Mouse (Mus musculus): ENCODE results near the gene Smg9.

Smg9 gene

GRCm38 (mm10) chr7:24450585-24451017, 51.2 kb downstream of the Smg9 start:
- no peak for DNase-seq

GRCm38 (mm10) chr7:24451855-24452311, 52.5 kb downstream of the Smg9 start, which contains the start of gene Irgc1:
Gene Irgc1 (minus strand): TSS chr7:24452297.
- no peak for DNase-seq

- DNase-seq: no peak
Observed at GRCm38 (mm10) chr7:24454199-24454598, 54.8 kb downstream of the Smg9 start.

GRCm38 (mm10) chr7:24455726-24456125, 56.3 kb downstream of the Smg9 start:
- no peak for DNase-seq

DNA sequence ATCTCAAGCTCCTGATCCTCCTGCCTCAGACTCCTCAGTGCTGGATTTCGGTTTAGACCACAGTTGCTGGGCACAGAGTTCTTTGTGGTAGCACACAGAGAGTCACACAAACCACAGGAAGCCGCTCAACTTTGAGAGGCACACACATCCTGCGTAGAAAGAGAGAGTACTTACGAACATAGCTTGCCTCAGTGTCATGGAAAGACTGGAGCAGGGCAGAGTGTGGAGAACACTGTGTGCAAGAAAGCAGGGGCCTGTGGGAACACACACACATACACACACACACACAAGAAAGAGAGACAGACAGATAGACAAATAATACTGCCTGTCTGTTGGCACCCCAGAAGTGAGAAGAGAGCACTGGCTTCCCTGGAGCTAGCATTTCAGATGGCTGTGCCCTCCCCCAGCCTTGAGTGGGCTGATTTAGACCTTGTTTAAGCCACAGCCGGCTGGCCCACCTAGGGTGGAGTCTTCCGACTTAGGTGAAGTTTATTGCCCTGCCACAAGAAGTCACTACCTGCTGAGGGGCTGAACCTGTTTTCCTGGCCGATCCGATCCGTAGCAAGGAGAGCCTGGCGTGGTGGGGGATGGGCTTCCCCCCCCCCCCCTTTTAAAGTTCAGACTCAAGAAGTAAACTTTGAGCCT, 58.4 kb downstream of the Smg9 start:
- no peak for DNase-seq

DNA sequence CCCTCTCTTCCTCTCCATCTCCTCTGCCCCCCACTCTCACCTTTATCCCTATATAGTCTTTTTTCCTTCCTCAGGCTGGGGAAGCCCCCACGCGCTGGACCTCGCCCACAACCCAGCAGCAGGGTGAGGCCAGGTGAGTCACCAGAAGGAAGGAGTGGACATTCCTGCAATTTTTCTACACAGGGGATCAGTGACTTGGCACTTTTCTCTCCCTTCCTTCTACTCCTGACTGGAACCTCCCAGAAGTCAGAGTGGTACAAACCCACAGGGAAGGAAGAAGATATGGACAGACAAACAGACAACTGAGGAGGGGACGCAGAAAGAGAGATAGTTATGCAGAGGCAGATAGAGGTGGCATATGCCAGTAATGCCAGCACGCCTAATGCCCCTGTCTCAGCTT, 60.0 kb downstream of the Smg9 start:
- DNase-seq: no peak

DNA sequence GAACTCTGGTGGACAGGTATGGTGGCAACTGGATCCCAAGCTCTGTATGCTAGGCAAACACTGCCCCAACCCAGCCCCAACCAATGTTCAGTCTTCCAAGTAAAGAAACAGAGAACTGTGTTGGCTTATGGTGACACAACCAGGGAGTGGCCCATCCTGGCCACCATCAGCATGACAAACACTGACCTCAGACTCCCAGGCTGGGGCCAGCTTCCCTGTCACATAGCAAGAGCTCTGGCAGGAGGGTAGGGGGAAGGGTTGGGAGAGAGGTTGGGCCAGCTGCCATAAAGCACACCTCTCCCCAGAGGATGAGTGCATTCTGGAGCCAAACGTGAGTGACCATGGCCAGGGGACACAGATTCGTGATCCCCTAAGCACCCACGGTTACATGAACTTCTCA, 60.4 kb downstream of the Smg9 start:
- DNase-seq: no peak

GRCm38 (mm10) chr7:24461376-24462051, 62.1 kb downstream of the Smg9 start:
- DNase-seq: no peak

DNA sequence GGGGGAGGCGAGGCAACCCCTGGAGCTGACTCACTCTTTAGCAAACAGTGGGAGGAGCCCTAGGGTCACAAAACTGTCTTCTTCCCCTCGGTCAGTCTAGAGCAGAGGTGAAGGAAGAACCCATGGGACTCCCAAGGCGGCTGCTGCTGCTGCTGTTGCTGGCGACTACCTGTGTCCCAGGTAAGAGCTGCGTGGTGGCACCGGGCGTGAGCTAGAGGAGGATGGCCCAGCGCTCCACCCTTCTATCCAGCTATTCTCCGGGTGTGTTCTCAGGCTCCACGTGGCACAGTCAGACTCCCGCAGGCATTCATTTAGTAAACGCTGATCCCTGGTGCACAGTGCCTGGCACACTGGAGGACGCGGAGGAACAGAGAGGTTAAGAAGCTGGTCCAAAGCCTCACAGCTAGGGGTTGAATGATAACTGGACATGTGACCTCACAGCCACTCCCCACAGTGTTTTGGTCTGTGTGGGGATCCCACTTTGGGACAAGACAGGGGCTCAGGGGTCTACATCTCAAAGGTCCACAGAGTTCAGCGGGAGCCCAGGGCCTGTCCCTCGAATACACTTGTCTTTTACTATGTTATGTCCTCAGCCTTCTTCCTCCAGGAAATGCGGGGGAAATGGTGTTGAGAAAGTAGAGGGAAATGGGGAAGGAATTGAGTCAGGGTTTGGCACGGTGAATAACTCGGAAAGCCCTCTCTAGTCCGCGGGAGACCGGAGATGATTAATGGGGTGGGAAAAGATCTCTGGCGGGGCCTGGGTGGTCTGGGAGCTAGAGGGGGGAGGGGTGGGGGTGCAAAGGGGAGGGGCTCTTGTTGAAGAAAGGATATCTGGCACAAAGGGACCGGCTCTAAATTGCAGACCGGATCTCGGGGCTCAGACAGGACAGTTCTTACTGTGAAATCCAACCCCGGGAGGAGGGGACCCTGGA, 63.2 kb downstream of the Smg9 start, which contains the start of gene Plaur:
Gene Plaur, plus strand, starts transcription at position 97 of the 932 bp plus-strand sequence.
- no peak for DNase-seq

DNA sequence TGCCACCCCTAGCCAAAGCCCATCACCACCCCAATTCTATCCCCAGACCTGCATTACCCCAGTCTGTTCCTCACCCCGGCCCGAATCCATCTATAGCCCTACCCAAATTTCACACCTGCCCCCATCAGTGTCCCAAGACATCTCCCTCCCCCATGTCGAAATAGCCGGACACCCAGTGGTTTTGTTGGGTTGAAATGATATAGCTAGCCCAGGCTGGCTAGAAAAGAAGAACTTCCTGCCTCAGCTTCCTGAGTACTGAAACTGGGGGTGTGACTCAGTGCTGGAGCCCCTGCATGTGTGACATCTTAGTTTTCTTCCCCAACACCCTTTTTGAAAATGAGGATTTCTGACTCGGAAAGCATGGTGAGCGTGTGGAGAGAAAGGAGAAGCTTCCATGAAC, 67.4 kb downstream of the Smg9 start:
- no peak for DNase-seq

- no peak for DNase-seq
Observed at GRCm38 (mm10) chr7:24467886-24468285, 68.5 kb downstream of the Smg9 start.

DNA sequence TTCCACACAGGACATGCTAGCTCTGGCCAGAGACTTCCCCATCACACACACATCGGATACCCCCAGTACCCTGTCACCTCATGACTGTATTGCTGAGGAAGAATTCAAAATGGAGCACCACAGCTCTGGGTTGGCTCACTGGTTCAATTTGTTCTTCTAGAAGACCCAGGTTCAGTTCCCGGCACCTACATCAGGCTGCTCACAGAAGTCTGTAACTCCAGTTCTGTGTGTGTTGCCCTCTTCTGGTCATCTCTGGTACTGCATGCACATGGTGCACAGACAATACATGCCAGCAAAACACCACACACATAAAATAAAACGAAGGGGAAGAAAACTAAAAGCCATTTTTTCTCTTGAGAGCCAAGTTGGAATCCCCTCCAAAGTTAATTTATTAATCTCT, 69.7 kb downstream of the Smg9 start:
- DNase-seq: no peak

GRCm38 (mm10) chr7:24470356-24470755, 70.9 kb downstream of the Smg9 start:
- no peak for DNase-seq

Data from cerebellum, adult 8-10 months (tissue).